Mouse (Mus musculus) forebrain, embryonic 10.5 days (tissue): ENCODE data around the gene Coq7. TPM values are rescaled to one million over a fixed set of nuclear protein-coding genes. Genes with fewer than 3 reads are reported as not detected.

ENCODE experiments used
- DNase-seq: peaks from one replicate; pipeline ENCODE4 v3.0.0-alpha.2; 2017; ENCODE audit warnings: low spot score; ENCODE audit errors: extremely low spot score
- H3K27ac ChIP-seq: fragments of 300-500 bp; sonication (generic); 2 replicates; pipeline ENCODE4 v1.5.1; 2016; ENCODE audit warnings: mild to moderate bottlenecking
- H3K27me3 ChIP-seq: fragments of 300-500 bp; sonication (generic); 2 replicates; pipeline ENCODE4 v1.6.1; 2016; ENCODE audit warnings: mild to moderate bottlenecking; ENCODE audit not compliant: poor library complexity, severe bottlenecking
- H3K36me3 ChIP-seq: fragments of 300-500 bp; sonication (generic); replicated peaks from 2 replicates; pipeline ENCODE4 v1.6.1; 2016; ENCODE audit warnings: mild to moderate bottlenecking, moderate library complexity
- H3K4me1 ChIP-seq: fragments of 300-500 bp; sonication (generic); 2 replicates; pipeline ENCODE4 v1.6.1; 2016
- H3K4me3 ChIP-seq: fragments of 300-500 bp; sonication (generic); 2 replicates; pipeline ENCODE4 v1.5.1; 2016; ENCODE audit warnings: mild to moderate bottlenecking, moderate library complexity
- H3K9me3 ChIP-seq: fragments of 300-500 bp; sonication (generic); 2 replicates; pipeline ENCODE4 v1.6.1; 2016; ENCODE audit warnings: mild to moderate bottlenecking, moderate library complexity
- WGBS: fragments of 180-500 bp; shearing (Covaris S2); methylation state at CpG from one replicate; pipeline ENCODE4 v1.1.7; 2016; 5-methylcytosine and 5-hydroxymethylcytosine counted together
- polyA plus RNA-seq: library from polyadenylated mRNA; unstranded; fragments of >200 nt; fragmentation: Nextera tagmentation; extraction: Ambion mirVana; gene quantifications from 2 replicates; pipeline ENCODE4 v1.2.1, GENCODE M21; 2016

The Coq7 gene
- polyA plus RNA-seq, 1 experiment from 2014 or later, result 129 TPM

GRCm38 (mm10) chr7:118475008-118475705, 58.0 kb downstream of the Coq7 start:
- peaks cover 20% of the 10 kb centered on the region for H3K4me1 ChIP-seq
- DNase-seq, result no peak
- 87% methylated on average over 7 of the region's 7 CpGs for WGBS

GRCm38 (mm10) chr7:118472886-118473285, 60.3 kb downstream of the Coq7 start:
- 100% methylated on average over 1 of the region's 1 CpGs for WGBS
- peaks cover 7% of the 10 kb centered on the region for H3K9me3 ChIP-seq
- peaks cover 15% of the 10 kb centered on the region for H3K4me1 ChIP-seq
- H3K4me3 ChIP-seq, result no peak overlapping the region
- no peaks in the 10 kb centered on the region for H3K27me3 ChIP-seq
- H3K27ac ChIP-seq, result no peak overlapping the region
- no peak for DNase-seq
- H3K36me3 ChIP-seq, result no peaks in the 10 kb centered on the region

More at GRCm38 (mm10) chr7:118475008-118475705, 58.0 kb downstream of the Coq7 start:
- Histone ChIP-seq H3K36me3 (no peaks in the 10 kb centered on the region), H3K27me3 (no peaks in the 10 kb centered on the region), H3K27ac (no peak overlapping the region), H3K9me3 (peaks cover 7% of the 10 kb centered on the region), H3K4me3 (no peak overlapping the region)

GRCm38 (mm10) chr7:118468060-118468459, 65.1 kb downstream of the Coq7 start:
- peaks cover 12% of the 10 kb centered on the region for H3K4me1 ChIP-seq
- DNase-seq, result no peak
- no peak overlapping the region for H3K27ac ChIP-seq
- H3K27me3 ChIP-seq, result no peaks in the 10 kb centered on the region
- no peaks in the 10 kb centered on the region for H3K9me3 ChIP-seq
- WGBS, result 94% methylated on average over 3 of the region's 3 CpGs
- no peak overlapping the region for H3K4me3 ChIP-seq
- H3K36me3 ChIP-seq, result no peaks in the 10 kb centered on the region

- peaks cover 21% of the 10 kb centered on the region for H3K4me1 ChIP-seq
- 88% methylated on average over 4 of the region's 4 CpGs for WGBS
- H3K36me3 ChIP-seq, result no peaks in the 10 kb centered on the region
- no peak for DNase-seq
- no peaks in the 10 kb centered on the region for H3K27me3 ChIP-seq
- H3K9me3 ChIP-seq, result no peaks in the 10 kb centered on the region
- no peak overlapping the region for H3K27ac ChIP-seq
- no peak overlapping the region for H3K4me3 ChIP-seq
Measured at GRCm38 (mm10) chr7:118464432-118464831, 68.7 kb downstream of the Coq7 start.

GRCm38 (mm10) chr7:118462818-118463762, 70.1 kb downstream of the Coq7 start:
- WGBS, result 58% methylated on average over 11 of the region's 11 CpGs
- Histone ChIP-seq H3K4me3 (no peak overlapping the region), H3K36me3 (no peaks in the 10 kb centered on the region), H3K4me1 (peaks cover 21% of the 10 kb centered on the region), H3K27me3 (no peaks in the 10 kb centered on the region), H3K27ac (no peak overlapping the region), H3K9me3 (no peaks in the 10 kb centered on the region)
- no peak for DNase-seq

GRCm38 (mm10) chr7:118461400-118462136, 71.6 kb downstream of the Coq7 start:
- H3K4me3 ChIP-seq, result no peak overlapping the region
- DNase-seq, result no peak

More at GRCm38 (mm10) chr7:118461400-118462136, 71.6 kb downstream of the Coq7 start:
- no peak overlapping the region for H3K27ac ChIP-seq
- H3K9me3 ChIP-seq, result no peaks in the 10 kb centered on the region
- H3K36me3 ChIP-seq, result no peaks in the 10 kb centered on the region
- no peaks in the 10 kb centered on the region for H3K27me3 ChIP-seq
- 78% methylated on average over 16 of the region's 16 CpGs for WGBS
- peaks cover 17% of the 10 kb centered on the region for H3K4me1 ChIP-seq

Other genes with a start within 250 kb of the Coq7 start
- 1.2 and 1.4 TPM in 2 replicates for gene Syt17, start 85.1 kb downstream of the Coq7 start, polyA plus RNA-seq
- gene Itpripl2, start 41.4 kb downstream of the Coq7 start, polyA plus RNA-seq, result 0.82 and 0.95 TPM in 2 replicates
- 6.6 and 7.1 TPM in 2 replicates for gene Tmc7, start 51.4 kb upstream of the Coq7 start, polyA plus RNA-seq
- gene Tmc5, start 63.9 kb upstream of the Coq7 start, polyA plus RNA-seq, result 0.05 and 0.11 TPM in 2 replicates
- 76.1 and 82.2 TPM in 2 replicates for gene Gde1, start 172.4 kb upstream of the Coq7 start, polyA plus RNA-seq
- 44.2 and 45.9 TPM in 2 replicates for gene Ccp110, start 179.2 kb upstream of the Coq7 start, polyA plus RNA-seq
- 63.1 and 67.2 TPM in 2 replicates for gene Vps35l, start 206.9 kb upstream of the Coq7 start, polyA plus RNA-seq